Mouse (Mus musculus) ES-Bruce4 (cell line): ENCODE results near the gene Dhx9.
"Not testable (repeated sequence)": the region's sequence is repeated elsewhere in the genome, so short reads cannot be mapped to it uniquely, and the experiment has no call there.

Experiments
- CTCF ChIP-seq: IDR thresholded peaks from one replicate; pipeline ENCODE4 v1.8.1; 2011; ENCODE audit warnings: low read depth, low read length
- EP300 ChIP-seq: IDR thresholded peaks from 2 replicates; pipeline ENCODE4 v1.6.1; 2011; ENCODE audit warnings: low read depth, low read length; ENCODE audit not compliant: insufficient read depth
- POLR2A ChIP-seq: IDR thresholded peaks from one replicate; pipeline ENCODE4 v1.8.1; 2011; ENCODE audit warnings: low read length; ENCODE audit not compliant: insufficient read depth

GRCm38 (mm10) chr1:153415742-153416141 lies 71.7 kb downstream of the Dhx9 start:
- not testable (repeated sequence) for TF ChIP-seq POLR2A, CTCF, EP300
